Mouse (Mus musculus): Measurements from ENCODE around the gene Vmn2r33. TPM values are rescaled to one million over a fixed set of nuclear protein-coding genes. Genes with fewer than 3 reads are reported as not detected.
"Not testable (repeated sequence)": the region's sequence is repeated elsewhere in the genome, so short reads cannot be mapped to it uniquely, and the experiment has no call there.

The Vmn2r33 gene
- polyA plus RNA-seq (2016; fragmentation: Nextera tagmentation; extraction: Ambion mirVana): not detected in 2 replicates

DNA sequence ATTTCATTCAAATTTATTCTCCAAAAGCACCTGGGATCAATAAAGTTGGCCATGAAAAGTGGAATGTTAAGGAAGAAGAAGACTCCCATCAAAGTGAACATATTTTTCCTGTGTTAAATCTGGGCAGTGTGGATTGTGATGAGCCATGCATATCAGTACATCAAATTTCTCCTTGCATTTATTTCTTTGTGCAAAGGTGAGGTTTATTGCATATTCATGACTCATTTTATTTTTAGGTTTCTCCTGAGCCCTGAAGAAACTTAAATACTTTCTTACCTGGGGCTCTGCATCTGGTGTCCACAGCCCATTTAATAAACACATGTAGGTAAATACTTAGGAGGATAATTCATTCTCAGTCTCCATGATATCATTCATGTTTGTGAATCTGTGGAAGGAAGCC is at the start of gene Vmn2r33:
Gene Vmn2r33, minus strand, starts transcription at position 101 of the 400 bp plus-strand sequence.
- not testable (repeated sequence) for DNase-seq (ENCODE audit: low spot score); H3K36me3 ChIP-seq; H3K27me3 ChIP-seq (ENCODE audit: low read depth, poor library complexity, severe bottlenecking); H3K4me1 ChIP-seq; H3K4me3 ChIP-seq; H3K27ac ChIP-seq; H3K9me3 ChIP-seq (replicated peaks)

Other genes starting within 250 kb of the Vmn2r33 start
- not detected in 2 replicates for gene Vmn2r30, start 229.2 kb downstream of the Vmn2r33 start, polyA plus RNA-seq (2016; fragmentation: Nextera tagmentation; extraction: Ambion mirVana)
- not detected in 2 replicates for gene Gm45783, start 192.2 kb downstream of the Vmn2r33 start, polyA plus RNA-seq (2016; fragmentation: Nextera tagmentation; extraction: Ambion mirVana)
- gene Vmn2r31, start 167.1 kb downstream of the Vmn2r33 start, polyA plus RNA-seq (2016; fragmentation: Nextera tagmentation; extraction: Ambion mirVana): not detected in 2 replicates
- not detected in 2 replicates for gene Vmn2r32, start 86.8 kb downstream of the Vmn2r33 start, polyA plus RNA-seq (2016; fragmentation: Nextera tagmentation; extraction: Ambion mirVana)
- gene Vmn2r34, start 122.7 kb upstream of the Vmn2r33 start, polyA plus RNA-seq (2016; fragmentation: Nextera tagmentation; extraction: Ambion mirVana): not detected in 2 replicates

All from limb, embryonic 10.5 days (tissue).